Mouse (Mus musculus) intestine, postnatal 0 days (tissue): ENCODE measurements around the gene Tex12. TPM values are rescaled to one million over a fixed set of nuclear protein-coding genes. Genes with fewer than 3 reads are reported as not detected.

ENCODE experiments used
- ATAC-seq: fragments of 200-750 bp; cut with Nextera tagmentation; 2 replicates; pipeline ENCODE4 v1.8.0; 2017; ENCODE audit warnings: mild to moderate bottlenecking, moderate TSS enrichment, moderate library complexity
- H3K27ac ChIP-seq: fragments of 300-500 bp; sonication (generic); 2 replicates; pipeline ENCODE4 v1.5.1; 2014; ENCODE audit warnings: mild to moderate bottlenecking, low read depth, low read length, moderate library complexity
- H3K27me3 ChIP-seq: fragments of 300-500 bp; sonication (generic); replicated peaks from 2 replicates; pipeline ENCODE4 v1.6.1; 2014; ENCODE audit warnings: low read length, mixed read lengths; ENCODE audit not compliant: control insufficient read depth, insufficient read depth
- H3K36me3 ChIP-seq: fragments of 300-500 bp; sonication (generic); 2 replicates; pipeline ENCODE4 v1.6.1; 2014; ENCODE audit warnings: mild to moderate bottlenecking, moderate library complexity; ENCODE audit not compliant: control insufficient read depth, insufficient read depth
- H3K4me1 ChIP-seq: fragments of 300-500 bp; sonication (generic); replicated peaks from 2 replicates; pipeline ENCODE4 v1.6.1; 2014; ENCODE audit warnings: antibody characterized with exemption, low read length, mixed read lengths; ENCODE audit not compliant: control insufficient read depth, insufficient read depth
- H3K4me2 ChIP-seq: fragments of 300-500 bp; sonication (generic); replicated peaks from 2 replicates; pipeline ENCODE4 v1.6.1; 2014; ENCODE audit warnings: low read depth, mild to moderate bottlenecking, moderate library complexity
- H3K4me3 ChIP-seq: fragments of 300-500 bp; sonication (generic); 2 replicates; pipeline ENCODE4 v1.5.1; 2014; ENCODE audit warnings: low read depth, low read length
- H3K9ac ChIP-seq: fragments of 300-500 bp; sonication (generic); 2 replicates; pipeline ENCODE4 v1.6.1; 2014; ENCODE audit warnings: mild to moderate bottlenecking, low read depth, low read length
- H3K9me3 ChIP-seq: fragments of 300-500 bp; sonication (generic); 2 replicates; pipeline ENCODE4 v1.6.1; 2016; ENCODE audit warnings: mixed run types; ENCODE audit not compliant: control insufficient read depth
- CTCF ChIP-seq: sonication (generic); IDR thresholded peaks from 2 replicates; pipeline ENCODE4 v1.5.1; 2016; ENCODE audit warnings: low read depth, mild to moderate bottlenecking, control low read depth, antibody characterized with exemption, moderate library complexity
- WGBS: fragments of 180-500 bp; shearing (Covaris S2); extraction: QIAGEN DNeasy Blood & Tissue Kit; methylation state at CpG from one replicate; pipeline ENCODE4 v1.1.7; 2014; 5-methylcytosine and 5-hydroxymethylcytosine counted together
- polyA plus RNA-seq: library from polyadenylated mRNA; unstranded; fragments of >200 nt; fragmentation: Nextera tagmentation; extraction: Ambion mirVana; gene quantifications from 2 replicates; pipeline ENCODE4 v1.2.1, GENCODE M21; 2015

The Tex12 gene
- polyA plus RNA-seq, 1 experiment from 2014 or later = 0.43 TPM

DNA sequence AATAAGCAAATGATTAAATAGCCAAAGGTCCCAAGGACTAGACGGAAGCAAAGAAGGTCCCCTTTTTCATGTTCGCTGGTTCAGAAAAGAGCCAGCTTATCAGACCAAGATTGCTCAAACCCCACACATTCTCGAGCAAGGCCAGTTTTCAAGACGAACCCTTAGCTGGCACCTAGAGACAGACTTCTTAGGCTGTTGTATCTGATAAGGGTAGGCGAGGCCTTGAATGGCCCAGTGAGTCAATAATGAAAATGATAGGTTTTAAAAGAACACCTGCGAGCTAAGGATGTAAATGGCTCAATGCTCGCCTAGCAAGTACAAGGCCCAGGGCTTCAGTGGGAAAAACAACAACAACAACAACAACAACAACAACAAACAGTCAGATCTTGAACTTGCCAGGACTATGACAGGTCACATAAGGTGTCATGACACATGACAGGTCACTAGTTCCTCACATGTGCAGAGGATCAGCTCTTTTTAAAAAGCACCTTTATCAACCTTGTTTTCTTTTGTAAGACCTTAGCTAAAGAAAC is 24.5 kb downstream of the Tex12 start:
- Histone ChIP-seq H3K4me3 (no peak overlapping the region), H3K27ac (no peak overlapping the region; the same call in 1 of the 2 replicates), H3K9me3 (no peaks in the 10 kb centered on the region), H3K36me3 (no peaks in the 10 kb centered on the region), H3K9ac (no peak overlapping the region), H3K4me2 (no peak overlapping the region), H3K4me1 (no peaks in the 10 kb centered on the region), H3K27me3 (no peaks in the 10 kb centered on the region)
- 0 out of 2 replicates have a peak, but pooled peaks have one; percentile 28 for ATAC-seq
- 38% methylated on average over 7 of the region's 7 CpGs for WGBS
- TF ChIP-seq CTCF = no peak

DNA sequence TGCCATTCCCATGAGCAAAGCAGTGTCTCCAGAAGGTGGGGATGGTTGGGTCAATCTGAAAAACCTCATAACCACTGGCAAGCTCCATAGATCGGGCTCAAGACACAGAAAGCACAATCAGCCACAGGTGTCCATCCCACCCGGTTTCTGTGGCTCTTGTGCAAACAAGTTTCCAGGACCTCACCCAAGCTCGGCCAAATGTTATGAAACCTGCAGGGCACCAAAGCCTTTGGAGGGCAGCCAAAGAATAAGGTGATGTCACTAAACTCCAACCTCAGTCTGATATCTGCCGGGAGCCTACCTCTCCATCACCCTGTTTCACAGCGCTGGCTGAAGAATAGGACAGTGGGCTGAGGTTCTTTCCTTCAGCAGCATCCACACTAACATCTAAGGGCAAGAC is 25.2 kb downstream of the Tex12 start:
- Histone ChIP-seq H3K9me3 (no peaks in the 10 kb centered on the region), H3K27me3 (no peaks in the 10 kb centered on the region), H3K9ac (no peak overlapping the region), H3K4me3 (no peak overlapping the region), H3K27ac (no peak overlapping the region), H3K4me1 (no peaks in the 10 kb centered on the region), H3K36me3 (no peaks in the 10 kb centered on the region), H3K4me2 (no peak overlapping the region)
- no peak for TF ChIP-seq CTCF
- ATAC-seq = no peak
- WGBS = 44% methylated on average over 5 of the region's 5 CpGs

DNA sequence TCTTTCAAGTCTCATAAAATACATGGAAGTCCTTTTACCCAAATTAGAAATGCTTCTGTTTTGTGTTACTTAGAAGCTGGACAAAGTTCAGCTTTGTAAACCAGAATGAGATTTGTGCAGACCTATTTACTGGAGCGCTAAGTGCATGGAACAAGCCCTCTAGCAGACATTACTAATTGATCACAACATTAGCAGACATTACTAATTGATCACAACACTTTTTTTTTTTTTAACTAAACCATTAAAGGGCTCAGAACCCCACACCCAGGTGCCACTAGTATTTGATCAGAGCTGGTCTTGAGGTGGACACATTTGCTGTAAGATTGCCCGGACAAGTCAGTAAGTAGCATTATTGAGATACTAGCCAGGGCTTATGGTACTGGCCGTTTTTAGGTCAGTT is 27.3 kb downstream of the Tex12 start:
- no peaks in the 10 kb centered on the region for H3K9me3 ChIP-seq
- no peak overlapping the region for H3K9ac ChIP-seq
- peak; percentile 67 for ATAC-seq
- no peaks in the 10 kb centered on the region for H3K36me3 ChIP-seq
- no peaks in the 10 kb centered on the region for H3K4me1 ChIP-seq
- whole genome bisulfite sequencing = 57% methylated on average over 3 of the region's 3 CpGs
- no peak overlapping the region for H3K4me3 ChIP-seq
- H3K4me2 ChIP-seq = 0 out of 2 replicates have a peak overlapping the region, but pooled peaks have one; percentile 3
- TF ChIP-seq CTCF = no peak
- H3K27ac ChIP-seq = peak overlapping the region; percentile 54; the same call in 1 of the 2 replicates
- H3K27me3 ChIP-seq = no peaks in the 10 kb centered on the region

DNA sequence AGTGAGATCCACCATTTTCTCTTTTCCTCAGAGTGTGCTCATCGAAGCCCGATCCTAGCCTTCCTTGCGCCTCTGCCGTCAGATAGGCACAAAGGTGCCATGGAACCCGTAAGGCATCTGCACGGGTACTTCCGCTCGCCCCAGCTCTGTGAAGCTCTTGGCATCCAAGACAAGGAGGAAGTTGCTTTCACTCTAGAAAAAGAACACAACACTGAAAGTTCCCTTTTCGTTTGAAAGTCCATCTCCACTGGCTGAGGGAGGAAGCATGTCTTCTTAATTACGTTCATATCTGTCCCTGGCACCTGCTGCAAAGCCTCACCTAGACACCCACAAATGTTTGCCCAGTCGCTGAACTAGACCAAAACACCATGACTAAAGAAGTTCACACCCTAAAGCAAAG is 27.8 kb downstream of the Tex12 start:
- H3K9me3 ChIP-seq = no peaks in the 10 kb centered on the region
- peak overlapping the region; percentile 3; the same call in 1 of the 2 replicates for H3K4me2 ChIP-seq
- peak; percentile 44 for ATAC-seq
- H3K27ac ChIP-seq = peak overlapping the region; percentile 54
- no peaks in the 10 kb centered on the region for H3K36me3 ChIP-seq
- no peak for TF ChIP-seq CTCF
- WGBS = 62% methylated on average over 11 of the region's 11 CpGs
- no peaks in the 10 kb centered on the region for H3K27me3 ChIP-seq
- no peak overlapping the region for H3K4me3 ChIP-seq
- H3K9ac ChIP-seq = no peak overlapping the region
- H3K4me1 ChIP-seq = no peaks in the 10 kb centered on the region

DNA sequence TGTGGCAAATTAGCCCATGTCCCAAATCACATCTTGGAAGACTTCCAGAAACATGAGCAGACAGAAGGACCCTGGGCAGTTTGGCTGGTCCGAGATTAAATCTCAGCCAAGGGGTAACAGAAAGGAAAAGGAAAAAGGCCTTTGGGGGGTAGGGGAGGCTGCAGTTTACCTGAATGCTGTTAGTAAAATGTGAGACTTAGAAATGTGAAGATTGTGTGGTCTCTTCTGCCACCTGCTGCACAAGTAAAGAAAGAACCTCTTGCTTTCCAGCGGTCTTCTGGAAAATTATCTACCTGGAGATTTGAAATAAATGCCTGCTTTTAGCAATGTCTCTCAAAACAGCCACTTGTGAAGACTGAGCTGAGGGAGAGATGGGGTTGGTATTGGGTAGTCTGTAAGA is 30.2 kb downstream of the Tex12 start:
- TF ChIP-seq CTCF = peak; percentile 68
- H3K27ac ChIP-seq = no peak overlapping the region
- H3K9ac ChIP-seq = no peak overlapping the region
- no peaks in the 10 kb centered on the region for H3K9me3 ChIP-seq
- 31% methylated on average over 2 of the region's 2 CpGs for WGBS
- no peaks in the 10 kb centered on the region for H3K36me3 ChIP-seq
- no peak overlapping the region for H3K4me3 ChIP-seq
- no peak overlapping the region for H3K4me2 ChIP-seq
- 0 out of 2 replicates have a peak, but pooled peaks cover 5% of the 10 kb centered on the region for H3K4me1 ChIP-seq
- ATAC-seq = no peak
- H3K27me3 ChIP-seq = no peaks in the 10 kb centered on the region

DNA sequence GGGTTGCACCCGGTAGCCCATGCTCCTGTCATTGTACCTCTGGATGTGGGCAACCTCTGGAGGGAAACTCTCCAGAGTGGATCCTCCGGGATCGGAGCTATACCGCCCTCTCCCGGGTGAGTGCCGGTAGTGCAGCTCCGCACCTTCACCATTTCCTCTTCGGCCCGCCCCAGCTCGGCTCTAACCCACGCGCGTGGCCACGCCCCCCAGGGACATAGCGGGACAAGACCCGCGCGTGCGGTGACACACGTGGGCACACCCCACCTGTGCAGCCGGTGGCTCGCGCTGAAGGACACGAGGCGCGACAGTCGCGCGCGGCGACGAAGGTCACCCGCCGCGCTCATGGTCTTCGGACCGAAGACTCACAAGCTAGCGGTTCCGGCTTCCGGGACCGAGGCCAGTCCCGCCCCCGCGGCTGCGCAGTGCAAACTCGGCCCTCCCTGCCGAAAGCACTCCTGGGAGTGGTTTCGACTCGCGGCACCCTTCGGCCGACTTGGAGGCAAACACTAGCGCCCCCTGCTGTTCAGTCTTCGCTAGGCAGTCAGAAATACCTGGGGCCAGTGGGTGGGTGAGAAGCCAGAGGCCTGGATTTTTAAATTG is 32.7 kb downstream of the Tex12 start, which contains the start of gene Pts:
Gene Pts, minus strand, starts transcription at position 432 of the 600 bp plus-strand sequence.
- peak; percentile 96 for ATAC-seq
- TF ChIP-seq CTCF = peak; percentile 86
- Histone ChIP-seq H3K4me1 (0 out of 2 replicates have a peak, but pooled peaks cover 5% of the 10 kb centered on the region), H3K4me2 (peak within 1 kb of the TSS; percentile 67), H3K27me3 (no peaks in the 10 kb centered on the region), H3K27ac (peak within 1 kb of the TSS; percentile 80), H3K9ac (peak within 1 kb of the TSS; percentile 59), H3K9me3 (no peaks in the 10 kb centered on the region), H3K36me3 (no peaks in the 10 kb centered on the region), H3K4me3 (peak within 1 kb of the TSS; percentile 62)
- under 1% methylated on average over 53 of the region's 54 CpGs for WGBS
